Mouse (Mus musculus): ENCODE measurements around the gene Adamtsl5. TPM values are rescaled to one million over a fixed set of nuclear protein-coding genes. Genes with fewer than 3 reads are reported as not detected.

Adamtsl5 gene
- polyA plus RNA-seq, 1 experiment from 2014 or later = 0.26 TPM

DNA sequence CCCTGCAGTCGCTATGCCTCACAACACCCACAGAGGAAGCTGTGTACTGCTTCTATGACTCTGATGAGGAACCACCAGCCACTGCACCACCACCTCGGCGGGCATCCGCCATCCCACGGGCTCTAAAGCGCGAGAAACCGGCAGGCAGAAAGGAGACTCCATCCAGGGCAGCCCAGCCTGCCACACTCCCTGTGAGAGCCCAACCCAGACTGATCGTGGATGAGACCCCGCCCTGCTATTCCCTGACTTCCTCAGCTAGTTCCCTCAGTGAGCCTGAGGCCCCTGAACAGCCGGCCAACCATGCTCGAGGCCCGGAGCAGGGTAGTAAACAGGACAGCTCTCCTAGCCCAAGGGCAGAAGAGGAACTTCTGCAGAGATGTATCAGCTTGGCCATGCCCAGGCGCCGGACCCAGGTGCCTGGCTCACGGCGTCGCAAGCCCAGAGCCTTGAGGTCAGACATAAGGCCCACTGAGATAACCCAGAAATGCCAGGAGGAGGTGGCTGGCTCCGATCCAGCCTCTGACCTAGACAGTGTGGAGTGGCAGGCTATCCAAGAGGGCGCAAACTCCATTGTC, 34.5 kb downstream of the Adamtsl5 start:
- H3K27ac ChIP-seq (replicated peaks; ENCODE audit: low read depth, low read length) = no peak overlapping the region
- no peak overlapping the region for H3K4me2 ChIP-seq (ENCODE audit: low read length)
- no peaks in the 10 kb centered on the region for H3K27me3 ChIP-seq (ENCODE audit: control insufficient read depth, insufficient read depth, low read length)
- ATAC-seq (ENCODE audit: low FRiP score, low TSS enrichment) (no peak), DNase-seq (no peak)
- H3K9ac ChIP-seq (replicated peaks; ENCODE audit: low read length) = no peak overlapping the region
- H3K36me3 ChIP-seq (ENCODE audit: control insufficient read depth, insufficient read depth, low read length) = peaks cover 99% of the 10 kb centered on the region
- H3K4me3 ChIP-seq (replicated peaks; ENCODE audit: low read depth, low read length) = no peak overlapping the region
- WGBS = 70% methylated on average over 20 of the region's 20 CpGs
- H3K9me3 ChIP-seq (ENCODE audit: control insufficient read depth, low read length) = no peaks in the 10 kb centered on the region
- no peaks in the 10 kb centered on the region for H3K4me1 ChIP-seq (ENCODE audit: control insufficient read depth, insufficient read depth, low read length)

- H3K27me3 ChIP-seq (ENCODE audit: control insufficient read depth, insufficient read depth, low read length) = no peaks in the 10 kb centered on the region
- H3K9ac ChIP-seq (replicated peaks; ENCODE audit: low read length) = no peak overlapping the region
- no peak for DNase-seq
- peaks cover 99% of the 10 kb centered on the region for H3K36me3 ChIP-seq (ENCODE audit: control insufficient read depth, insufficient read depth, low read length)
- H3K27ac ChIP-seq (replicated peaks; ENCODE audit: low read depth, low read length) = no peak overlapping the region
- ATAC-seq (ENCODE audit: low FRiP score, low TSS enrichment) = no peak
- no peak overlapping the region for H3K4me2 ChIP-seq (ENCODE audit: low read length)
- H3K4me3 ChIP-seq (replicated peaks; ENCODE audit: low read depth, low read length) = no peak overlapping the region
- H3K4me1 ChIP-seq (ENCODE audit: control insufficient read depth, insufficient read depth, low read length) = no peaks in the 10 kb centered on the region
- no peaks in the 10 kb centered on the region for H3K9me3 ChIP-seq (ENCODE audit: control insufficient read depth, low read length)
- 74% methylated on average over 54 of the region's 54 CpGs for WGBS
These were observed 35.4 kb downstream of the Adamtsl5 start for GRCm38 (mm10) chr10:80312586-80313504.

DNA sequence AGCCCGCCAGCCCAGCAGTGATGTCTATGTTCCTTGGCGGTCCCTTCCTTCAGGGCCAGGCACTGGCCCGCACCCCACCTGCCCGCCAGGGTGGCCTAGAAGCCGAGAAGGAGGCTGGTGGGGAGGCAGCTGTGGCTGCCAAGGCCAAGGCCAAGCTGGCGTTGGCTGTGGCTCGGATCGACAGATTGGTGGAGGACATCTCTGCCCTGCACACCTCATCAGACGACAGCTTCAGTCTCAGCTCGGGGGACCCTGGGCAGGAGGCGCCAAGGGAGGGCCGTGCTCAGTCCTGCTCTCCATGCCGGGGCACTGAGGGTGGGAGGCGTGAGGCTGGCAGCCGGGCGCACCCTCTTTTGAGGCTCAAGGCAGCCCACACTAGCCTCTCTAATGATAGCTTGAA, 36.7 kb downstream of the Adamtsl5 start:
- H3K9me3 ChIP-seq (ENCODE audit: control insufficient read depth, low read length) = no peaks in the 10 kb centered on the region
- ATAC-seq (ENCODE audit: low FRiP score, low TSS enrichment) = no peak
- no peak overlapping the region for H3K4me2 ChIP-seq (ENCODE audit: low read length)
- DNase-seq = no peak
- H3K27me3 ChIP-seq (ENCODE audit: control insufficient read depth, insufficient read depth, low read length) = no peaks in the 10 kb centered on the region
- peaks cover 99% of the 10 kb centered on the region for H3K36me3 ChIP-seq (ENCODE audit: control insufficient read depth, insufficient read depth, low read length)
- H3K27ac ChIP-seq (replicated peaks; ENCODE audit: low read depth, low read length) = no peak overlapping the region
- WGBS = 88% methylated on average over 16 of the region's 16 CpGs
- H3K4me1 ChIP-seq (ENCODE audit: control insufficient read depth, insufficient read depth, low read length) = no peaks in the 10 kb centered on the region
- H3K9ac ChIP-seq (replicated peaks; ENCODE audit: low read length) = no peak overlapping the region
- H3K4me3 ChIP-seq (replicated peaks; ENCODE audit: low read depth, low read length) = no peak overlapping the region

DNA sequence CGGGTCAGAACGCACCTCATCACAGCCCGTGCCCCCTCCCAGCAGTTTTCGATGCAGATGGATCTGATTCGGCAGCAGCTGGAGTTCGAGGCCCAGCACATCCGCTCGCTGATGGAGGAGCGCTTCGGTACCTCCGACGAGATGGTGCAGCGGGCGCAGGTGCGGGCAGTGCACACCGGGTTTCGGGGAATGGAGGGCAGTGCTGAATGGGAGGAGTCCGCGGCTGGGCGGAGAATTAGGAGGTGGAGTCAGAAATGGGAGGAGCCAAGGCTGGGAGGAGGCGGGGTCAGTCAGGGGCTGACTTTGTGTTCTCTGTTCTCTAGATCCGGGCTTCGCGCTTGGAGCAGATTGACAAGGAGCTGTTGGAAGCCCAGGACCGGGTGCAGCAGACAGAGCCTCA, 43.4 kb downstream of the Adamtsl5 start:
- H3K27ac ChIP-seq (replicated peaks; ENCODE audit: low read depth, low read length) = no peak overlapping the region
- H3K9ac ChIP-seq (replicated peaks; ENCODE audit: low read length) = peak overlapping the region; percentile 20; the same call in 1 of the 2 replicates
- peaks cover 35% of the 10 kb centered on the region for H3K4me1 ChIP-seq (ENCODE audit: control insufficient read depth, insufficient read depth, low read length)
- 40% methylated on average over 25 of the region's 25 CpGs for WGBS
- DNase-seq = no peak
- ATAC-seq (ENCODE audit: low FRiP score, low TSS enrichment) = no peak
- peaks cover 78% of the 10 kb centered on the region for H3K36me3 ChIP-seq (ENCODE audit: control insufficient read depth, insufficient read depth, low read length)
- H3K4me3 ChIP-seq (replicated peaks; ENCODE audit: low read depth, low read length) = no peak overlapping the region
- no peaks in the 10 kb centered on the region for H3K9me3 ChIP-seq (ENCODE audit: control insufficient read depth, low read length)
- no peaks in the 10 kb centered on the region for H3K27me3 ChIP-seq (ENCODE audit: control insufficient read depth, insufficient read depth, low read length)
- H3K4me2 ChIP-seq (ENCODE audit: low read length) = peak overlapping the region; percentile 35

DNA sequence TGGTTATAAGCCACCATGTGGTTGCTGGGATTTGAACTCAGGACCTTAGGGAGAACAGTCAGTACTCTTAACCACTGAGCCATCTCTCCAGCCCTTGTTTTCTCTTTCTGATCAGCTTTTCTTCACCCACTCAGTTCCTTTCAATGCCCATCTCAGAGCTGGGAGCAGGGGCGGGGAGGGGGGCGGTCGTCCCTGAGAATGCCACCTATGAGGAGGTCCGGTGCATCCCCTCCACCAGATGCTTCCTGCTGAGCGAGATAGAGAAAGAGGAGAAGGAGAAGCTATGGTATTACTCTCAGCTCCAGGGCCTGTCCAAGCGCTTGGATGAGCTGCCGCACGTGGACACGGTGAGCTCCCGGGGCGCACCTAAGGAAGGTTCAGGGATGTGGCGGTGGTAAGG, 43.8 kb downstream of the Adamtsl5 start:
- H3K27me3 ChIP-seq (ENCODE audit: control insufficient read depth, insufficient read depth, low read length) = no peaks in the 10 kb centered on the region
- H3K36me3 ChIP-seq (ENCODE audit: control insufficient read depth, insufficient read depth, low read length) = peaks cover 75% of the 10 kb centered on the region
- H3K9ac ChIP-seq (replicated peaks; ENCODE audit: low read length) = peak overlapping the region; percentile 20; the same call in 1 of the 2 replicates
- ATAC-seq (ENCODE audit: low FRiP score, low TSS enrichment) (no peak), DNase-seq (no peak)
- peaks cover 35% of the 10 kb centered on the region for H3K4me1 ChIP-seq (ENCODE audit: control insufficient read depth, insufficient read depth, low read length)
- H3K4me2 ChIP-seq (ENCODE audit: low read length) = peak overlapping the region; percentile 35
- 51% methylated on average over 12 of the region's 12 CpGs for WGBS
- no peaks in the 10 kb centered on the region for H3K9me3 ChIP-seq (ENCODE audit: control insufficient read depth, low read length)
- H3K27ac ChIP-seq (replicated peaks; ENCODE audit: low read depth, low read length) = no peak overlapping the region
- no peak overlapping the region for H3K4me3 ChIP-seq (replicated peaks; ENCODE audit: low read depth, low read length)

GRCm38 (mm10) chr10:80302471-80302881, 45.7 kb downstream of the Adamtsl5 start:
- 14% methylated on average over 9 of the region's 9 CpGs for WGBS
- H3K4me1 ChIP-seq (ENCODE audit: control insufficient read depth, insufficient read depth, low read length) = peaks cover 47% of the 10 kb centered on the region
- H3K9ac ChIP-seq (replicated peaks; ENCODE audit: low read length) = peak overlapping the region; percentile 99
- H3K4me2 ChIP-seq (ENCODE audit: low read length) = peak overlapping the region; percentile 96
- H3K9me3 ChIP-seq (ENCODE audit: control insufficient read depth, low read length) = no peaks in the 10 kb centered on the region
- H3K36me3 ChIP-seq (ENCODE audit: control insufficient read depth, insufficient read depth, low read length) = peaks cover 55% of the 10 kb centered on the region
- no peak for ATAC-seq (ENCODE audit: low FRiP score, low TSS enrichment)
- H3K27me3 ChIP-seq (ENCODE audit: control insufficient read depth, insufficient read depth, low read length) = no peaks in the 10 kb centered on the region
- peak; percentile 76 for DNase-seq
- peak overlapping the region; percentile 89 for H3K4me3 ChIP-seq (replicated peaks; ENCODE audit: low read depth, low read length)
- peak overlapping the region; percentile 99 for H3K27ac ChIP-seq (replicated peaks; ENCODE audit: low read depth, low read length)

DNA sequence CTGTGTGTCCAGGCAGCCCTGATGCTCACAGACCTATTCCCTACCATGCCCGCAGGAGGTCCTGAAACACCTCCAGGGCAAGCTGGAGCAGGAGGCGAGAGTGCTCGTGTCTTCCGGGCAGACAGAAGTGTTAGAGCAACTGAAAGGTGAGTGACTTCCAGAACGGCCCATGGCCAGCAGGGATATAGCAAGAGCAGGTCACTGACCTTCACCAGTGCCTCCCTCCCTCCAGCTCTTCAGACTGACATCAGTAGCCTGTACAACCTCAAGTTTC, 46.2 kb downstream of the Adamtsl5 start:
- H3K27ac ChIP-seq (replicated peaks; ENCODE audit: low read depth, low read length) = peak overlapping the region; percentile 99
- WGBS = 48% methylated on average over 5 of the region's 5 CpGs
- no peaks in the 10 kb centered on the region for H3K9me3 ChIP-seq (ENCODE audit: control insufficient read depth, low read length)
- H3K4me1 ChIP-seq (ENCODE audit: control insufficient read depth, insufficient read depth, low read length) = peaks cover 51% of the 10 kb centered on the region
- H3K36me3 ChIP-seq (ENCODE audit: control insufficient read depth, insufficient read depth, low read length) = peaks cover 51% of the 10 kb centered on the region
- H3K4me3 ChIP-seq (replicated peaks; ENCODE audit: low read depth, low read length) = peak overlapping the region; percentile 89
- peak overlapping the region; percentile 96 for H3K4me2 ChIP-seq (ENCODE audit: low read length)
- H3K9ac ChIP-seq (replicated peaks; ENCODE audit: low read length) = peak overlapping the region; percentile 99
- ATAC-seq (ENCODE audit: low FRiP score, low TSS enrichment) (no peak), DNase-seq (no peak)
- H3K27me3 ChIP-seq (ENCODE audit: control insufficient read depth, insufficient read depth, low read length) = no peaks in the 10 kb centered on the region

DNA sequence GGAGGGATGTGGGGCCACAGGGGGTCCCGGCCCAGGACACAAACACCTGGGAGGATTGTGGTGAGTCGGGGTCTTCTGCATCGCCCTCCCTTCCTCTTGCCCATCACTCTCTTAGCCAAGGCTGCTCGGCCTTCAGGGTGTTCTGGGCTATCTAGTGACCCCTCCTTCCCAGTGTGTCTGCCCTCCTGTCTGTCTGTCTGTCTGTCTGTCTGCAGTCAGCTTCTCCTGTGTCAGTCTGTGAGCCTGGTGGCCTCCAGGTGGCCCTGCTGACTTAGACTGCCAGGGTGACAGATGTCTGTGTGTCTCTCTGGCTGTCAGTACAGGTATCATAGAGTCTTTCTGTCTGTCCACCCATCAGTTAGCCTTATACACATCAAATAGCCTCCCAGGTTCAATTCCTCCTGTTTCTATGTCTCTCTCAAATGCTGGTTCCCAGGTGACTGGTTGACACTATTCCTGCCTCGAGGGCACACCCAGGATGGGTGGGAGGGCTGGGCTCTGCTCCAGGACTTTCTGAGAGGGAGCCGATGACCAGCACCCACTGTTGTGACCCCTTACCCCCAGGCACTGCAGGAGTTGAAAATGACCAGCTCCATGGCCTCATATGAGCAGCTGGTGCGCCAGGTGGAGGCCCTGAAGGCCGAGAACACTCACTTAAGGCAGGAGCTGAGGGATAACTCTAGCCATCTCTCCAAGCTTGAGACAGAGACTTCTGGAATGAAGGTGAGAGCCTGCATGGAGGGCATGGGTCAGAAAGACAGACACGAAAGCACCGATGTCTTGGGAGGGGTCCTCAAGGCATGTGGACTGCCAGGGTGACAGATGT, 46.7 kb downstream of the Adamtsl5 start:
- Histone ChIP-seq H3K9me3 (ENCODE audit: control insufficient read depth, low read length) (no peaks in the 10 kb centered on the region), H3K9ac (replicated peaks; ENCODE audit: low read length) (peak overlapping the region; percentile 99), H3K4me1 (ENCODE audit: control insufficient read depth, insufficient read depth, low read length) (peaks cover 57% of the 10 kb centered on the region), H3K27ac (replicated peaks; ENCODE audit: low read depth, low read length) (peak overlapping the region; percentile 99), H3K36me3 (ENCODE audit: control insufficient read depth, insufficient read depth, low read length) (peaks cover 45% of the 10 kb centered on the region), H3K4me2 (ENCODE audit: low read length) (peak overlapping the region; percentile 96), H3K4me3 (replicated peaks; ENCODE audit: low read depth, low read length) (peak overlapping the region; percentile 89), H3K27me3 (ENCODE audit: control insufficient read depth, insufficient read depth, low read length) (no peaks in the 10 kb centered on the region)
- DNase-seq = no peak
- WGBS = 63% methylated on average over 10 of the region's 10 CpGs
- no peak for ATAC-seq (ENCODE audit: low FRiP score, low TSS enrichment)
